Mouse (Mus musculus): ENCODE measurements around the gene Gbp10.
"Not testable (repeated sequence)": the region's sequence is repeated elsewhere in the genome, so short reads cannot be mapped to it uniquely, and the experiment has no call there.

GRCm38 (mm10) chr5:105196308-105196707 is 43.0 kb downstream of the Gbp10 start:
- TF ChIP-seq EP300, CTCF (IDR thresholded peaks at IDR 0.05; ENCODE audit: low read depth): not testable (repeated sequence)
